Mouse (Mus musculus): Measurements from ENCODE around the gene Lrch4. TPM values are rescaled to one million over a fixed set of nuclear protein-coding genes. Genes with fewer than 3 reads are reported as not detected.

Gene Lrch4
- polyA plus RNA-seq, 1 experiment from 2014 or later, result 36.4 TPM

DNA sequence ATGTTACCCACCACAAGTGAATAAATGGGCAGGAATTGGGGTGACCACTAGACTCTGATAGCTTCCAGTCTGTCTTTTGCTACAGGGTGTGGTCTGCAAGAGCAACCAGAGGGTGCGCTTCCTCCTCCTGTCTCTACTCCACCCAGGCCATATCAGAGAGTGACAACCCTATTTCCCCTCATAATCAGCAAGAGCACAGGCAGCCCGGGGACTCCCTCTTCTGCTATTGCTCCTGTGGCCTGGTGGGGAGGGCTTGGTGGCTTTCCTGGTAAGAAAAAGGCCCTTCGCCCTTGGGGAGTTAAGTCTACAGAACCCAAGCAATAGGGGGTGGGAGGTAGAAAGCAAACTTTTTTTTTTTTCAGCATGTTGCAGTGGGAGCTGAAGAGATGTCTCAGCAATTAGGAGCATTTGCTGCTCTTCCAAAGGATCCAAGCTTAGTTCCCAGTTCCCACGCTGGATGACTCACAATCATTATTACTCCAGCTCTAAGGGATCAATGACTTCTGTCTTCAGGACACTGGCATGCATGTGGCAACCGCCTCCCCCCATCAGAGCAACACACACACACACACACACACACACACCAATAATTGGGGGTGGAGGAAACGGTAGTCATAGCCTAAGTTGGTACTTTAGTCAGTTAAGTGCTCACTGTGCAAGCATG is 57.3 kb downstream of the Lrch4 start:
- 76% methylated on average over 6 of the region's 6 CpGs for WGBS
- Histone ChIP-seq H3K4me2 (ENCODE audit: low read depth, low read length) (no peak overlapping the region; the same call in 1 of the 2 replicates), H3K36me3 (ENCODE audit: control insufficient read depth, insufficient read depth, low read length) (no peaks in the 10 kb centered on the region), H3K9ac (ENCODE audit: low read length) (no peak overlapping the region; the same call in 1 of the 2 replicates), H3K9me3 (replicated peaks; ENCODE audit: control insufficient read depth, low read length) (no peaks in the 10 kb centered on the region), H3K27me3 (ENCODE audit: control insufficient read depth, insufficient read depth, low read length) (no peaks in the 10 kb centered on the region), H3K27ac (ENCODE audit: low read length) (no peak overlapping the region), H3K4me1 (ENCODE audit: control insufficient read depth, insufficient read depth, low read length) (peaks cover 15% of the 10 kb centered on the region), H3K4me3 (replicated peaks; ENCODE audit: low read length) (no peak overlapping the region)
- no peak for ATAC-seq (ENCODE audit: insufficient read depth, low FRiP score)

DNA sequence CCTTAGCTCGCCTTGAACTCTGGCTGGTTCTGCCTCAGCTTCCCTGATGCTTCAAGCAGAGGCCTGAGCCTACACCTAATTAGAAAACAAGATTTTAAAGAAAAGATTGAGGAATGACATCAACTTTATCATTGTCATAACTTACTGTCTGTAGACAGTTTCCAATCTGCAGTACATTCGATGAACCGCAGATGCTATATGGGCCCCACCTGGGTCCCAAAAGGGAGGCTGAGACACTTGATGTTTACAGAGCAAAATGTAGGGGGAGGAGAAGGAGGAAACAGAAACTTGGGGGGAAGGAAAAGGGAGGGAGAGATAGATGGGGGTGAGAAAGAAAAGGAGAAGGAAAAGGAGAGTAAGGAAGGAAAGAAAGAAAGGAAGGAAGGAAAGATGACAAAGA is 61.1 kb downstream of the Lrch4 start:
- Histone ChIP-seq H3K36me3 (ENCODE audit: control insufficient read depth, insufficient read depth, low read length) (no peaks in the 10 kb centered on the region), H3K27me3 (ENCODE audit: control insufficient read depth, insufficient read depth, low read length) (no peaks in the 10 kb centered on the region), H3K4me1 (ENCODE audit: control insufficient read depth, insufficient read depth, low read length) (peaks cover 3% of the 10 kb centered on the region; the same call in 1 of the 2 replicates), H3K4me3 (replicated peaks; ENCODE audit: low read length) (no peak overlapping the region), H3K27ac (ENCODE audit: low read length) (no peak overlapping the region), H3K4me2 (ENCODE audit: low read depth, low read length) (no peak overlapping the region), H3K9me3 (replicated peaks; ENCODE audit: control insufficient read depth, low read length) (no peaks in the 10 kb centered on the region), H3K9ac (ENCODE audit: low read length) (no peak overlapping the region)
- no peak for ATAC-seq (ENCODE audit: insufficient read depth, low FRiP score)
- WGBS, result 70% methylated on average over 3 of the region's 3 CpGs

DNA sequence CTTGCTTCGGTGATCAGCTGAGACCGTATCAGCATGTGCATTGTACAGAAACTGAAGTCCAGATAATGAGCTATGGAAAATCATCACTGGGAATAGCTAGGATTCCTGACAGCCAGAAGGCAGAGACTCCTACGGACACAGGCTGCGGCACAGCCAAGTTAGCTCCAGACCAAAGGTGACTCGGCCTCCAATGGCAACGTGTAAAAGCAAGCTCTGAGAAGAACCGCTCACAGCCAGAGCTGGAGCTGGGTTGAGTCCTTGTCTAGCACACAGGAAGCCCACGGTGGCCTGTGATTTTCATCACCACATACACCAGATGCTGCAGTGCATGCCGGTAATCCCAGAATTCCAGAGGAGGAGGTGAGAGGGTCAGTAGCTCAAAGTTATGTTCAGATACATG is 61.6 kb downstream of the Lrch4 start:
- peaks cover 2% of the 10 kb centered on the region; the same call in 1 of the 2 replicates for H3K4me1 ChIP-seq (ENCODE audit: control insufficient read depth, insufficient read depth, low read length)
- no peak overlapping the region for H3K9ac ChIP-seq (ENCODE audit: low read length)
- no peak for ATAC-seq (ENCODE audit: insufficient read depth, low FRiP score)
- H3K4me2 ChIP-seq (ENCODE audit: low read depth, low read length), result no peak overlapping the region
- no peaks in the 10 kb centered on the region for H3K27me3 ChIP-seq (ENCODE audit: control insufficient read depth, insufficient read depth, low read length)
- no peak overlapping the region for H3K27ac ChIP-seq (ENCODE audit: low read length)
- no peaks in the 10 kb centered on the region for H3K36me3 ChIP-seq (ENCODE audit: control insufficient read depth, insufficient read depth, low read length)
- WGBS, result 50% methylated on average over 9 of the region's 9 CpGs
- no peaks in the 10 kb centered on the region for H3K9me3 ChIP-seq (replicated peaks; ENCODE audit: control insufficient read depth, low read length)
- no peak overlapping the region for H3K4me3 ChIP-seq (replicated peaks; ENCODE audit: low read length)

Other genes starting within 250 kb of the Lrch4 start
- gene Zan, start 152.1 kb upstream of the Lrch4 start, polyA plus RNA-seq (2015; fragmentation: Nextera tagmentation; extraction: Ambion mirVana), result 0.99 TPM in 2 replicates
- 46.4 and 48.1 TPM in 2 replicates for gene Pop7, start 126.6 kb upstream of the Lrch4 start, polyA plus RNA-seq (2015; fragmentation: Nextera tagmentation; extraction: Ambion mirVana)
- gene Gigyf1, start 110.6 kb upstream of the Lrch4 start, polyA plus RNA-seq (2015; fragmentation: Nextera tagmentation; extraction: Ambion mirVana), result 7.7 and 9.0 TPM in 2 replicates
- gene Epo, start 95.9 kb upstream of the Lrch4 start, polyA plus RNA-seq (2015; fragmentation: Nextera tagmentation; extraction: Ambion mirVana), result not detected in 2 replicates
- gene Gnb2, start 95.6 kb upstream of the Lrch4 start, polyA plus RNA-seq (2015; fragmentation: Nextera tagmentation; extraction: Ambion mirVana), result 257 and 284 TPM in 2 replicates
- 3.6 TPM in 2 replicates for gene Actl6b, start 75.6 kb upstream of the Lrch4 start, polyA plus RNA-seq (2015; fragmentation: Nextera tagmentation; extraction: Ambion mirVana)
- 2.7 and 3.4 TPM in 2 replicates for gene Tfr2, start 59.3 kb upstream of the Lrch4 start, polyA plus RNA-seq (2015; fragmentation: Nextera tagmentation; extraction: Ambion mirVana)
- gene Mospd3, start 28.1 kb upstream of the Lrch4 start, polyA plus RNA-seq (2015; fragmentation: Nextera tagmentation; extraction: Ambion mirVana), result 23.8 and 24.3 TPM in 2 replicates
- 150 and 153 TPM in 2 replicates for gene Pcolce, start 15.3 kb upstream of the Lrch4 start, polyA plus RNA-seq (2015; fragmentation: Nextera tagmentation; extraction: Ambion mirVana)
- gene Fbxo24, start 119 bp upstream of the Lrch4 start, polyA plus RNA-seq (2015; fragmentation: Nextera tagmentation; extraction: Ambion mirVana), result 0.09 and 0.27 TPM in 2 replicates
- 9.4 and 12.2 TPM in 2 replicates for gene Gm20605, start 54 bp downstream of the Lrch4 start, polyA plus RNA-seq (2015; fragmentation: Nextera tagmentation; extraction: Ambion mirVana)
- 6.8 and 9.4 TPM in 2 replicates for gene Sap25, start 12.2 kb downstream of the Lrch4 start, polyA plus RNA-seq (2015; fragmentation: Nextera tagmentation; extraction: Ambion mirVana)
- 0.14 and 0.19 TPM in 2 replicates for gene Irs3, start 16.6 kb downstream of the Lrch4 start, polyA plus RNA-seq (2015; fragmentation: Nextera tagmentation; extraction: Ambion mirVana)
- 16.3 and 19.0 TPM in 2 replicates for gene Agfg2, start 55.6 kb downstream of the Lrch4 start, polyA plus RNA-seq (2015; fragmentation: Nextera tagmentation; extraction: Ambion mirVana)
- 2.7 and 3.1 TPM in 2 replicates for gene Nyap1, start 112.5 kb downstream of the Lrch4 start, polyA plus RNA-seq (2015; fragmentation: Nextera tagmentation; extraction: Ambion mirVana)
- gene Tsc22d4, start 116.6 kb downstream of the Lrch4 start, polyA plus RNA-seq (2015; fragmentation: Nextera tagmentation; extraction: Ambion mirVana), result 115 and 119 TPM in 2 replicates
- 9.4 and 17.0 TPM in 2 replicates for gene Ppp1r35, start 149.7 kb downstream of the Lrch4 start, polyA plus RNA-seq (2015; fragmentation: Nextera tagmentation; extraction: Ambion mirVana)
- 7.4 and 8.2 TPM in 2 replicates for gene Mepce, start 158.5 kb downstream of the Lrch4 start, polyA plus RNA-seq (2015; fragmentation: Nextera tagmentation; extraction: Ambion mirVana)
- 15.4 and 18.0 TPM in 2 replicates for gene Zcwpw1, start 158.7 kb downstream of the Lrch4 start, polyA plus RNA-seq (2015; fragmentation: Nextera tagmentation; extraction: Ambion mirVana)
- 2.4 and 4.0 TPM in 2 replicates for gene Pilra, start 207.2 kb downstream of the Lrch4 start, polyA plus RNA-seq (2015; fragmentation: Nextera tagmentation; extraction: Ambion mirVana)
- 0.84 and 0.87 TPM in 2 replicates for gene Pilrb1, start 229.0 kb downstream of the Lrch4 start, polyA plus RNA-seq (2015; fragmentation: Nextera tagmentation; extraction: Ambion mirVana)
- 1.5 and 1.8 TPM in 2 replicates for gene Pilrb2, start 242.7 kb downstream of the Lrch4 start, polyA plus RNA-seq (2015; fragmentation: Nextera tagmentation; extraction: Ambion mirVana)

Data from stomach, embryonic 16.5 days (tissue).